Mouse (Mus musculus) common myeloid progenitor, adult 5-6 weeks (primary cell): ENCODE measurements around the gene Dysf. TPM values are rescaled to one million over a fixed set of nuclear protein-coding genes. Genes with fewer than 3 reads are reported as not detected.
A peak's percentile ranks its signal among the peaks of the same experiment; 100 is the strongest.

Source experiments
- ATAC-seq: replicated peaks from 2 replicates; pipeline ENCODE4 v1.8.0; 2016; ENCODE audit warnings: low read depth, mild to moderate bottlenecking, moderate TSS enrichment, inconsistent platforms; ENCODE audit not compliant: poor library complexity, severe bottlenecking
- total RNA-seq: library from RNA; stranded (forward); fragments of 200-1000, 187-1606 nt; gene quantifications from 2 replicates; pipeline ENCODE4 v1.2.3, GENCODE M21; 2017

The Dysf gene
- total RNA-seq, 1 experiment from 2014 or later: not detected

- 0 out of 2 replicates have a peak, but pooled peaks have one; percentile 18 for ATAC-seq
Measured at GRCm38 (mm10) chr6:84148470-84148869, 140.1 kb downstream of the Dysf start.

- ATAC-seq: no peak
Measured at GRCm38 (mm10) chr6:84154508-84154907, 146.1 kb downstream of the Dysf start.

GRCm38 (mm10) chr6:84155765-84156164, 147.4 kb downstream of the Dysf start:
- no peak for ATAC-seq

GRCm38 (mm10) chr6:84156481-84157025, 148.2 kb downstream of the Dysf start:
- no peak for ATAC-seq

- no peak for ATAC-seq
Measured at GRCm38 (mm10) chr6:84159046-84159445, 150.7 kb downstream of the Dysf start.

GRCm38 (mm10) chr6:84167612-84168011, 159.2 kb downstream of the Dysf start:
- no peak for ATAC-seq

- no peak for ATAC-seq
Measured at GRCm38 (mm10) chr6:84168571-84168970, 160.2 kb downstream of the Dysf start.

- no peak for ATAC-seq
Measured at GRCm38 (mm10) chr6:84173626-84174025, 165.2 kb downstream of the Dysf start.

GRCm38 (mm10) chr6:84178776-84179405, 170.5 kb downstream of the Dysf start:
- ATAC-seq: peak; percentile 54

GRCm38 (mm10) chr6:84181452-84181851, 173.1 kb downstream of the Dysf start:
- ATAC-seq: no peak

- no peak for ATAC-seq
Measured at GRCm38 (mm10) chr6:84191656-84192250, 183.4 kb downstream of the Dysf start.

GRCm38 (mm10) chr6:84196511-84196910, 188.1 kb downstream of the Dysf start:
- ATAC-seq: peak; percentile 72

- ATAC-seq: no peak
Measured at GRCm38 (mm10) chr6:84197811-84198213, 189.4 kb downstream of the Dysf start.

- ATAC-seq: no peak
Measured at GRCm38 (mm10) chr6:84201721-84202490, 193.5 kb downstream of the Dysf start.

- no peak for ATAC-seq
Measured at GRCm38 (mm10) chr6:84205611-84206010, 197.2 kb downstream of the Dysf start.

- peak; percentile 69; the same call in 1 of the 2 replicates for ATAC-seq
Measured at GRCm38 (mm10) chr6:84208589-84208988, 200.2 kb downstream of the Dysf start.

GRCm38 (mm10) chr6:84209736-84210434, 201.5 kb downstream of the Dysf start:
- no peak for ATAC-seq

- ATAC-seq: no peak
Measured at GRCm38 (mm10) chr6:84211473-84211872, 203.1 kb downstream of the Dysf start.

GRCm38 (mm10) chr6:84213101-84213500, 204.7 kb downstream of the Dysf start:
- ATAC-seq: no peak

GRCm38 (mm10) chr6:84217216-84217933, 209.0 kb downstream of the Dysf start:
- no peak for ATAC-seq
